Mouse (Mus musculus) megakaryocyte, adult 5-6 weeks (primary cell): ENCODE measurements around the gene AC192777.2. TPM values are rescaled to one million over a fixed set of nuclear protein-coding genes. Genes with fewer than 3 reads are reported as not detected.
"Not testable (repeated sequence)": the region's sequence is repeated elsewhere in the genome, so short reads cannot be mapped to it uniquely, and the experiment has no call there.

Experiments
- ATAC-seq: 2 replicates; pipeline ENCODE4 v1.8.0; 2016; ENCODE audit warnings: mild to moderate bottlenecking, inconsistent platforms; ENCODE audit not compliant: poor library complexity, severe bottlenecking
- total RNA-seq, 2 experiments: library from RNA; stranded (forward) in 1 of 2; stranded (reverse) in 1 of 2; fragments of 153-499, 151-499 nt in 1 of 2; fragments of 221-1000, 200-1000 nt in 1 of 2; gene quantifications; 2 replicates each; pipeline versions ENCODE4 v1.2.3 to v1.2.4; 2015 to 2017

The AC192777.2 gene
- not detected in 2 replicates for total RNA-seq (2015)
- not detected in 2 replicates for total RNA-seq (2017)

DNA sequence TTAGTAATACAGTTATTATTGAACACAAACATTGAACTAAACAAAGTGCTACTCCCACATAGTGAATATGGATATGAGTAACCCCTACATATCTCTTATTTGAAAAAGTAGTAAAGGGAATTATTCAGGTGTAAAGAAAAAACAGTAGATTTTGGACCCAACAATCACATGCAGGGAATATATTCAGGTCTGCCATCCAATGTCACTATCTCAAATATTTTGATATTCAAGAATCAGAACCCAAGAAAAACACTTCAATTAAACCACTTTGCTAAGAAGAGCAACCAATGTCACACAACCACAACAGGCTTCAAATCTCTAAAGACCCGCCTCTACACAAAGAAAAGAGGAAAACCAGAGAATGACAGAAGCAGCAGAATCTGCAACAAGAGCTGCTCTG, at the start of gene AC192777.2:
Gene AC192777.2, plus strand, starts transcription at position 301 of the 400 bp plus-strand sequence.
- ATAC-seq: not testable (repeated sequence)

DNA sequence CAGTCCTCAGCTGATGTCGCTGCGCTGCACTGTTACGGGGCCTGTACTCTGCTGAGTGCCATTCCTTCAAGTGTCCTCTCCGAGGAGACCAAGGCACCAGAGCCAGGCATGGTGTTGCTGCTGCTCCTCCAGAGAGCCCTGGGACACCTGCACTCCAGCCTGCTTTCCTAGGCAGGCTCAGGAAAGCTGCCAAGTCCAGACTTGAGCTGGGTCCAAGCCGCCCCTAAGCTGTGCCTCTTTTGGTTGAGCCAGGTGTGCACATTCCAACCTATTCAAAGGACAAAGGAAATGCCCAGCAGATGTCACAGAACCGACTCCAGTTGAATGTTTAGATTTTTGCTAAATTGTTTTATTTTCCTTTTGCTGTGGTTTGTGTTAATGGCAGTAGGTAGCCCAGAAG, 20.9 kb downstream of the AC192777.2 start:
- ATAC-seq: not testable (repeated sequence)

GRCm38 (mm10) chr17:40116877-40117276, 21.6 kb downstream of the AC192777.2 start:
- ATAC-seq: not testable (repeated sequence)

Other genes starting within 250 kb of the AC192777.2 start
- not detected in 2 replicates for gene Esp38, start 144.9 kb upstream of the AC192777.2 start, total RNA-seq (2015)
- gene Esp38, start 144.9 kb upstream of the AC192777.2 start, total RNA-seq (2017): not detected in 2 replicates
- gene Pgk2, start 113.2 kb downstream of the AC192777.2 start, total RNA-seq (2015): not detected in 2 replicates
- gene Pgk2, start 113.2 kb downstream of the AC192777.2 start, total RNA-seq (2017): not detected in 2 replicates
- not detected in 2 replicates for gene Crisp3, start 146.8 kb downstream of the AC192777.2 start, total RNA-seq (2015)
- gene Crisp3, start 146.8 kb downstream of the AC192777.2 start, total RNA-seq (2017): not detected in 2 replicates
- gene Crisp1, start 223.8 kb downstream of the AC192777.2 start, total RNA-seq (2015): not detected in 2 replicates
- gene Crisp1, start 223.8 kb downstream of the AC192777.2 start, total RNA-seq (2017): not detected in 2 replicates